Mouse (Mus musculus): ENCODE data around the gene Kirrel3. TPM values are rescaled to one million over a fixed set of nuclear protein-coding genes. Genes with fewer than 3 reads are reported as not detected.

Kirrel3 gene
- polyA plus RNA-seq, 1 experiment from 2014 or later = 4.0 TPM

DNA sequence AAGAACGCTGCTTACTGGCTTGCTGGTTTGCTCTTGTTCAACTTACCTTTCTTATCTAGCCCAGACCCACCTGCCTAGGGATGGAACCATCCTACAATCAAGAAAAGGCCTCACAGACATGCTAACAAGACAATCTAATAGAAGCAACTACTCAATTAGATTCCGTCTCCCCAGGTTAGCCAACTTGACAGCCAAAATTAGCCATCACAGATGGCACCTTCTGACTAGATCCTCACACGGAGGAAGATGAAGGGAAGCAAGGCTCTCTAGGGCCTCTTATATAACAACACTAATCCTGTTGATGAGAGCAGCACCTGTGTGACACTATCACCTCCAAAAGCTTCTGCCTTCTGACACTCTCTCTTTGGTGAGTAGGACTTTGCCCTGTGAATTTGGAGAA, 321.2 kb downstream of the Kirrel3 start:
- Histone ChIP-seq H3K4me3 (ENCODE audit: low read length) (no peak overlapping the region), H3K9me3 (ENCODE audit: control insufficient read depth, low read length) (no peaks in the 10 kb centered on the region), H3K9ac (ENCODE audit: low read depth, low read length) (no peak overlapping the region), H3K27ac (ENCODE audit: low read depth, low read length) (no peak overlapping the region), H3K4me2 (replicated peaks; ENCODE audit: low read depth, low read length) (no peak overlapping the region), H3K36me3 (ENCODE audit: control insufficient read depth, insufficient read depth, low read length) (no peaks in the 10 kb centered on the region), H3K27me3 (ENCODE audit: control insufficient read depth, insufficient read depth, low read length) (no peaks in the 10 kb centered on the region), H3K4me1 (ENCODE audit: control insufficient read depth, insufficient read depth, low read length) (no peaks in the 10 kb centered on the region)
- ATAC-seq (ENCODE audit: low FRiP score, low TSS enrichment) = no peak
- WGBS = 81% methylated on average over 3 of the region's 3 CpGs

DNA sequence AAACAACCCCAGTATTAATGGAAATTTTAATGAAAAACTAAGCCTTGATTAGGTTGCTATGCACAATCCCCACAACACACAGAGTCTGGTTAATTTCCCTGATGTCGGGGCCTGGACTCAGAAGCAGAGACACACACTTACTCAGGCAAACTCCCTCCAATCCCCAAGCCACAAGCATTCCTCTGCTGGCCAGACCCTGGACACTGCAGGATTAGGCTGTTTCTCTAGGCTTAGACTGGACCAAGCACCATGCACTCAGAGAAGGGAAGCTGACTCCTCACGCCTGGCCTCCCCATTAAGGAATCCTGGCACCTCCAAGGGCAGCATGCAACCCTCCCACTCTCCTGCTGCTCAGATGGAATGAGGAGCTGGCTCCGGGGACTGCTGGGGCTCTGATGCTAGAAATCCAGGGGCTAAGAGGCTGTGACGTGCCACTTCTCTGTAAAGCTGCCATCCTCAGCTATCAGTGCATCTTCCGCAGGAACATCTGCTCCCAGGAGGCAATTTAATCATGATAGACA, 324.4 kb downstream of the Kirrel3 start:
- no peak for ATAC-seq (ENCODE audit: low FRiP score, low TSS enrichment)
- Histone ChIP-seq H3K4me1 (ENCODE audit: control insufficient read depth, insufficient read depth, low read length) (no peaks in the 10 kb centered on the region), H3K27ac (ENCODE audit: low read depth, low read length) (no peak overlapping the region), H3K27me3 (ENCODE audit: control insufficient read depth, insufficient read depth, low read length) (no peaks in the 10 kb centered on the region), H3K9ac (ENCODE audit: low read depth, low read length) (no peak overlapping the region), H3K9me3 (ENCODE audit: control insufficient read depth, low read length) (no peaks in the 10 kb centered on the region), H3K4me3 (ENCODE audit: low read length) (no peak overlapping the region), H3K4me2 (replicated peaks; ENCODE audit: low read depth, low read length) (no peak overlapping the region), H3K36me3 (ENCODE audit: control insufficient read depth, insufficient read depth, low read length) (no peaks in the 10 kb centered on the region)
- WGBS = 72% methylated on average over 5 of the region's 5 CpGs

DNA sequence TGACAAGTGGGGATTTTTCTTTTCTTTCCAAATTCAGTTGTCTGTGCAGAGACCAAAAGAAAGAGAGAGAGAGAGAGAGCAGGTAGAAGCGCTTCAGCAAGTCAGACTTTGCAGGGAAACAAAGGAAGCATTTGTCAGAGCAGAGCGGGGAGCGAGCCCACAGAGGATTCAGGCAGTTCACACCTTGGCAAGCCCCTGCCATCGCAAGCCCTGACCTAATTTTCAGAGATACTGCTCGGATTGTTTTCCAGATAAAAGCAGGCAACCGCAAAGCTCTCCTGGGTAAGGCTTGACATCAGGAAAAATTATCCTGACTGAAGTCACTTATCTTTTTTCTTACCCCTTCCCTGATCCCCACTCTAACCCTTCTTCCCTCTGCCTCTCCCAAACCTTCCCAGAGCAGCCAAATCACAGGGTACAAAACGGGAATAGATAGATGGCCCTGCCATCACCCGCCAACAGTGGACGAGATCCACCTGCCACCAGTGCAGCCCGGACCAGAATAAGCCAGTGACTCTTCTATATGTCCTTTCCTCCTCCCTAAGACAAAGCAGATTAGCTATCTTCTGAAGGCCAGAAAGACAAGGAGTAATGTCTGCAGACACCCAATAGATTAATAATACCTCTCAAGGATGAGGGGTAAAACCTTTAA, 332.8 kb downstream of the Kirrel3 start:
- 24% methylated on average over 10 of the region's 10 CpGs for WGBS
- no peak overlapping the region for H3K4me3 ChIP-seq (ENCODE audit: low read length)
- ATAC-seq (ENCODE audit: low FRiP score, low TSS enrichment) = no peak
- no peaks in the 10 kb centered on the region for H3K4me1 ChIP-seq (ENCODE audit: control insufficient read depth, insufficient read depth, low read length)
- H3K27me3 ChIP-seq (ENCODE audit: control insufficient read depth, insufficient read depth, low read length) = no peaks in the 10 kb centered on the region
- no peak overlapping the region for H3K4me2 ChIP-seq (replicated peaks; ENCODE audit: low read depth, low read length)
- no peak overlapping the region for H3K27ac ChIP-seq (ENCODE audit: low read depth, low read length)
- H3K36me3 ChIP-seq (ENCODE audit: control insufficient read depth, insufficient read depth, low read length) = no peaks in the 10 kb centered on the region
- H3K9ac ChIP-seq (ENCODE audit: low read depth, low read length) = no peak overlapping the region
- H3K9me3 ChIP-seq (ENCODE audit: control insufficient read depth, low read length) = no peaks in the 10 kb centered on the region

DNA sequence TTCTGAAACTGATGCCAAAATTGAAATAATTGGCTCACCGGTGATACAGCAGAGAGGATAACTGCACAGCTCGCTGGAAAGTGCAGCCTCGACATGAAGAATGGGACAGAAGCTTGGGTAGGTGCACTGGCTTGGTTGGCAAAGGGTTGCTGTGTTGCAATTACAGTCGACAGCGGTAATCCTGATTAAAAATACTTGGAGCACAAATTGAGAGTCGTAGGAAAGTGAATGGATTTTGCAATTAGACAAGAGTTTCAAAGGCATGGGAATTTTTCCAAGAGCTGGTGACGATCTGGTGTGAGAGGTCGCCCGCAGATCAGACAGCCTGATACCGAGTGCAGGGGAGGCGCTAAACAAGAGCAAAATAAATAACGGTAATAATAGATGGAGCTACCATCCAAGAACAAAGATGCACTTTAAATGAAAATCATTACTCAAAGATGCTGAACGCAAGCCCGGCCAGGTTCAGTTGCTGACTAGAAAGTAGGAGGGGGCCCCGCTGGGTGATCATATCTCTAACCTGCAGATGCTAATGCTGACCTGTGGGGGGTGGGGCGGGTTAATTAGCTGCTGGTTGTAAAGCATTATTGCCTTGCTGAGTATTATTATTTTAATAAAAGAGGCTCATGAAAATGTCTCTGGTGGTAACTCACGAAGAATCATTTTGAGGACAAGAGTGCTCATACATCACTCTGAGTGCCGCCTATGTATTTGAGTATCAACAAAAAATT, 338.8 kb downstream of the Kirrel3 start:
- no peaks in the 10 kb centered on the region for H3K27me3 ChIP-seq (ENCODE audit: control insufficient read depth, insufficient read depth, low read length)
- no peak overlapping the region for H3K9ac ChIP-seq (ENCODE audit: low read depth, low read length)
- peaks cover 3% of the 10 kb centered on the region; the same call in 1 of the 2 replicates for H3K4me1 ChIP-seq (ENCODE audit: control insufficient read depth, insufficient read depth, low read length)
- WGBS = 47% methylated on average over 18 of the region's 18 CpGs
- no peaks in the 10 kb centered on the region for H3K9me3 ChIP-seq (ENCODE audit: control insufficient read depth, low read length)
- peak; percentile 24; the same call in 1 of the 2 replicates for ATAC-seq (ENCODE audit: low FRiP score, low TSS enrichment)
- no peaks in the 10 kb centered on the region for H3K36me3 ChIP-seq (ENCODE audit: control insufficient read depth, insufficient read depth, low read length)
- no peak overlapping the region for H3K4me3 ChIP-seq (ENCODE audit: low read length)
- no peak overlapping the region for H3K4me2 ChIP-seq (replicated peaks; ENCODE audit: low read depth, low read length)
- H3K27ac ChIP-seq (ENCODE audit: low read depth, low read length) = no peak overlapping the region

DNA sequence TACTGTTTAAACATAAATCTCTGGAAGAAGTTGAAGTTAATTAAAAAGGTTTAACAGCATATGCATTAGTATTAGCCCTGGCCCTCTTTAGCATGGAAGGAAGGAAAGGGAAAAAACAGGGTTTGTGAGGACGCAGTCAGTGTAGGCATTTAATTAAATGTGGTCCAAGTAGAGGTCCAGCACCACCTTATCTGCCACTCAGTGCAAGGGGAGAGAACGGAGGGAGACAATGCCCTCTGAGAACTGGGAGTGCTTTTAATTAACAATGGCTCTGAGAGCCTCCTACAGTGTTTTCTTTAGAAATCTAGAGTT, 339.4 kb downstream of the Kirrel3 start:
- H3K27me3 ChIP-seq (ENCODE audit: control insufficient read depth, insufficient read depth, low read length) = no peaks in the 10 kb centered on the region
- H3K4me3 ChIP-seq (ENCODE audit: low read length) = no peak overlapping the region
- H3K9ac ChIP-seq (ENCODE audit: low read depth, low read length) = no peak overlapping the region
- 0 out of 2 replicates have a peak, but pooled peaks have one; percentile 39 for ATAC-seq (ENCODE audit: low FRiP score, low TSS enrichment)
- H3K36me3 ChIP-seq (ENCODE audit: control insufficient read depth, insufficient read depth, low read length) = no peaks in the 10 kb centered on the region
- no peak overlapping the region for H3K27ac ChIP-seq (ENCODE audit: low read depth, low read length)
- no peaks in the 10 kb centered on the region for H3K9me3 ChIP-seq (ENCODE audit: control insufficient read depth, low read length)
- H3K4me1 ChIP-seq (ENCODE audit: control insufficient read depth, insufficient read depth, low read length) = peaks cover 3% of the 10 kb centered on the region; the same call in 1 of the 2 replicates
- 15% methylated on average over 2 of the region's 2 CpGs for WGBS
- H3K4me2 ChIP-seq (replicated peaks; ENCODE audit: low read depth, low read length) = no peak overlapping the region

DNA sequence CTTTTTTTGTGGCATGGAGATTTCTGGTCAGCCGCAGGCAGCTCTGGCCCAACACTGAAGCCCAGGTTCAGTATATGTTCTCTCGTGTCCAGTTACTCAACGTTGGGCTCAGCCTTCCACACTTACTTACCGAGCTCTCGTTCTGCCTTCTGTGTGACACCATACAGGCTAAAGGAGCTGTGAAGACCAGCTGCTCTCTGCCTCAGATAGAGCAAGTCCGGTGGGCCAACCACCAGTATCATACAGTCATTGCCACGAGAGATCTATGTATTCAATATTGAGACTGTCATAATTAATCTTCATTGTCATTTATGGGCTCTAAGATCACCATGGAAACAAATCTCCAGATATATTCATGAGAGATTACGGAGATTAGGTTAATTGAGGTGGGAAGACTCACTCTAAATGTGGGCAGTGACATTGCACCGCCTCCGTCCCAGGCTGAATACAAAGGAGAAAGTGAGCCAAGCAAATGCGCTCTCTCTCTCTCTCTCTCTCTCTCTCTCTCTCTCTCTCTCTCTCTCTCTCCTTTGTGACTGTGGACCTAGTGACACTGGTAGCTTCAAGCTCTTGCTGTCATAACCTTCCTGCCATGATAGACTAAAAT, 339.8 kb downstream of the Kirrel3 start:
- Histone ChIP-seq H3K27me3 (ENCODE audit: control insufficient read depth, insufficient read depth, low read length) (no peaks in the 10 kb centered on the region), H3K4me3 (ENCODE audit: low read length) (no peak overlapping the region), H3K9me3 (ENCODE audit: control insufficient read depth, low read length) (no peaks in the 10 kb centered on the region), H3K4me1 (ENCODE audit: control insufficient read depth, insufficient read depth, low read length) (peaks cover 3% of the 10 kb centered on the region; the same call in 1 of the 2 replicates), H3K9ac (ENCODE audit: low read depth, low read length) (no peak overlapping the region), H3K27ac (ENCODE audit: low read depth, low read length) (no peak overlapping the region), H3K4me2 (replicated peaks; ENCODE audit: low read depth, low read length) (no peak overlapping the region), H3K36me3 (ENCODE audit: control insufficient read depth, insufficient read depth, low read length) (no peaks in the 10 kb centered on the region)
- WGBS = 55% methylated on average over 11 of the region's 11 CpGs
- 0 out of 2 replicates have a peak, but pooled peaks have one; percentile 46 for ATAC-seq (ENCODE audit: low FRiP score, low TSS enrichment)

DNA sequence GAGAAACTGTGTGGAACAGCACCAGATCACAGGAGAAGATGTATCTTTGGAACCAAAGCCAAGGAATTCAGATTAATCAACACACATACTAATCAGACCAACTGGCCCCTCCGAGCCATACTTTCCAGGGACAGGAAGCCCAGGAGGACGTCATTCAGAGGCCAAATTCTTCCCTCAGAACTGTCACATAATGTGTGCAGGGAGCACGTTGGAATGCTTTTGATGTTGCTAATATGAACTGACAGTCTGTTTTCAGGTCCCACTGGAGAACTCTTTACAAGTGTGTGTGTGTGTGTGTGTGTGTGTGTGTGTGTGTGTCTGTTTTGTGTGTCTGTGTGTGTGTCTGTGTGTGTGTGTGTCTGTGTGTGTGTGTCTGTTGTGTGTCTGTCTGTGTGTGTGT, 345.0 kb downstream of the Kirrel3 start:
- WGBS = 38% methylated on average over 3 of the region's 3 CpGs
- Histone ChIP-seq H3K9ac (ENCODE audit: low read depth, low read length) (no peak overlapping the region), H3K4me1 (ENCODE audit: control insufficient read depth, insufficient read depth, low read length) (no peaks in the 10 kb centered on the region), H3K4me3 (ENCODE audit: low read length) (no peak overlapping the region), H3K27ac (ENCODE audit: low read depth, low read length) (no peak overlapping the region), H3K4me2 (replicated peaks; ENCODE audit: low read depth, low read length) (no peak overlapping the region), H3K27me3 (ENCODE audit: control insufficient read depth, insufficient read depth, low read length) (no peaks in the 10 kb centered on the region), H3K36me3 (ENCODE audit: control insufficient read depth, insufficient read depth, low read length) (no peaks in the 10 kb centered on the region), H3K9me3 (ENCODE audit: control insufficient read depth, low read length) (no peaks in the 10 kb centered on the region)
- ATAC-seq (ENCODE audit: low FRiP score, low TSS enrichment) = no peak

DNA sequence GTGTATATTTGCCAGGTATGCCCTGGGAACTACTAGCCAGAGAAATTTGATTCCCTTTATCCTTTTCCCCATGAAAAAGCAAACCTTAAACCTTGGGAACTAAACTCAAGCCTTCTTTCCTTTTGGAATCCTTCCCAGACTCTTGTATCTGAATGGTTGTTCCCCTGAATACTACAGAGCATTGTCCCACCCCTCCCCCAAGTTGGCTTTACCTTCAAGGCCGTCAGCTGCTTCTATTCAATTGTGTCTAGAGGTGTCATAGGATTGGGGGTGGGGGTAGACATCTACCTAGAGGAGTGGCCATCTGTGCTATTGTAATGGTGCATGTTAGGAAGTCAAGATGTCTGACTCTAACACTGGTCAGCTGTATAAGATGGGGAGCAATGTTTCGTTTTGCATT, 351.1 kb downstream of the Kirrel3 start:
- Histone ChIP-seq H3K9ac (ENCODE audit: low read depth, low read length) (no peak overlapping the region), H3K4me1 (ENCODE audit: control insufficient read depth, insufficient read depth, low read length) (no peaks in the 10 kb centered on the region), H3K4me2 (replicated peaks; ENCODE audit: low read depth, low read length) (no peak overlapping the region), H3K27me3 (ENCODE audit: control insufficient read depth, insufficient read depth, low read length) (no peaks in the 10 kb centered on the region), H3K9me3 (ENCODE audit: control insufficient read depth, low read length) (no peaks in the 10 kb centered on the region), H3K27ac (ENCODE audit: low read depth, low read length) (no peak overlapping the region), H3K4me3 (ENCODE audit: low read length) (no peak overlapping the region), H3K36me3 (ENCODE audit: control insufficient read depth, insufficient read depth, low read length) (no peaks in the 10 kb centered on the region)
- 61% methylated on average over 2 of the region's 2 CpGs for WGBS
- no peak for ATAC-seq (ENCODE audit: low FRiP score, low TSS enrichment)
